10 mouse cellular contexts compared by ENCODE assay signal in genomic region chr8:10898562-10899527, GRCm38 (mm10).
DNase-seq lines count a peak whose midpoint lies in the region; ATAC-seq and TF ChIP-seq lines count a peak whose summit lies in the region.
"Had no signal": no experiment of that assay in that cellular context is flagged by ENCODE, and none has a peak within 500 bp of the region (broad histone marks: within the 10 kb centered on the region; RNA-seq: fewer than 3 reads in every experiment).

No protein-coding gene starts in this region.

- H3K9ac ChIP-seq in hindbrain, embryonic 15.5 days, result no peak overlapping the region
- no peak overlapping the region for H3K9ac ChIP-seq in liver, embryonic 12.5 days
- no peak overlapping the region for H3K9ac ChIP-seq in stomach, embryonic 15.5 days

- H3K4me3 ChIP-seq in gastrocnemius, adult 2 months, result no peak overlapping the region; the same call in 1 of the 2 replicates
- no peak overlapping the region for H3K4me3 ChIP-seq in hindbrain, embryonic 15.5 days
- H3K4me3 ChIP-seq in liver, embryonic 12.5 days, result no peak overlapping the region
- no peak overlapping the region; the same call in 1 of the 2 replicates for H3K4me3 ChIP-seq in stomach, embryonic 15.5 days (replicated peaks)
- H3K4me3 ChIP-seq: erythroblast, embryonic 14.5 days had no signal

- no peaks in the 10 kb centered on the region for H3K9me3 ChIP-seq in hindbrain, embryonic 15.5 days
- H3K9me3 ChIP-seq in liver, embryonic 12.5 days (replicated peaks), result no peaks in the 10 kb centered on the region
- H3K9me3 ChIP-seq in stomach, embryonic 15.5 days, result no peaks in the 10 kb centered on the region

- ATAC-seq in hindbrain, embryonic 15.5 days (ENCODE audit: low FRiP score, low read depth), result no peak
- peak; percentile 18; the same call in 1 of the 2 replicates for ATAC-seq in liver, embryonic 12.5 days
- no peak for ATAC-seq in stomach, embryonic 15.5 days (ENCODE audit: insufficient read depth, low FRiP score, low read depth)
- ATAC-seq in megakaryocyte, adult 5-6 weeks (ENCODE audit: poor library complexity, severe bottlenecking), result no peak

- no peak for TF ChIP-seq CTCF in gastrocnemius, adult 2 months (IDR thresholded peaks at IDR 0.05)

- peaks cover 26% of the 10 kb centered on the region for H3K4me1 ChIP-seq in hindbrain, embryonic 15.5 days (replicated peaks)
- H3K4me1 ChIP-seq in liver, embryonic 12.5 days, result peaks cover 24% of the 10 kb centered on the region
- peaks cover 11% of the 10 kb centered on the region; the same call in 1 of the 2 replicates for H3K4me1 ChIP-seq in stomach, embryonic 15.5 days

- peak overlapping the region; percentile 75 for H3K27ac ChIP-seq in gastrocnemius, adult 2 months
- no peak overlapping the region for H3K27ac ChIP-seq in hindbrain, embryonic 15.5 days (replicated peaks)
- H3K27ac ChIP-seq in liver, embryonic 12.5 days, result no peak overlapping the region
- no peak overlapping the region for H3K27ac ChIP-seq in stomach, embryonic 15.5 days

- no peaks in the 10 kb centered on the region for H3K36me3 ChIP-seq in hindbrain, embryonic 15.5 days
- H3K36me3 ChIP-seq in liver, embryonic 12.5 days, result no peaks in the 10 kb centered on the region
- H3K36me3 ChIP-seq in stomach, embryonic 15.5 days, result no peaks in the 10 kb centered on the region

- WGBS in hindbrain, embryonic 15.5 days, result 20% methylated on average over 16 of the region's 16 CpGs
- 43% methylated on average over 16 of the region's 16 CpGs for WGBS in liver, embryonic 12.5 days (ENCODE audit: insufficient replicate concordance)
- 34% methylated on average over 16 of the region's 16 CpGs for WGBS in stomach, embryonic 15.5 days

- no peaks in the 10 kb centered on the region for H3K27me3 ChIP-seq in hindbrain, embryonic 15.5 days
- peaks cover 28% of the 10 kb centered on the region for H3K27me3 ChIP-seq in liver, embryonic 12.5 days (replicated peaks)
- H3K27me3 ChIP-seq in stomach, embryonic 15.5 days (replicated peaks), result no peaks in the 10 kb centered on the region
- H3K27me3 ChIP-seq: CH12.LX had no signal

- intact Hi-C loops in gastrocnemius, adult 2 months (cut with DNase I), result no loop called here
- intact Hi-C loops in gastrocnemius, postnatal 14 days (cut with DNase I; ENCODE audit: low total_unique reads), result no loop called here

- no peak for DNase-seq in gastrocnemius, adult 2 months
- DNase-seq in gastrocnemius, postnatal 14 days, result no peak
- DNase-seq in embryo, embryonic 10.5 days (ENCODE audit: low spot score), result peak; percentile 61
- no peak for DNase-seq in spleen, postnatal 14 days (ENCODE audit: low spot score in 2 of 2)

- H3K4me2 ChIP-seq in hindbrain, embryonic 15.5 days, result peak overlapping the region; percentile 50
- H3K4me2 ChIP-seq in liver, embryonic 12.5 days, result peak overlapping the region; percentile 33
- H3K4me2 ChIP-seq in stomach, embryonic 15.5 days, result peak overlapping the region; percentile 40
